Mouse (Mus musculus): ENCODE data around the gene Hist2h2bb.
"Not testable (repeated sequence)": the region's sequence is repeated elsewhere in the genome, so short reads cannot be mapped to it uniquely, and the experiment has no call there.

Gene Hist2h2bb

DNA sequence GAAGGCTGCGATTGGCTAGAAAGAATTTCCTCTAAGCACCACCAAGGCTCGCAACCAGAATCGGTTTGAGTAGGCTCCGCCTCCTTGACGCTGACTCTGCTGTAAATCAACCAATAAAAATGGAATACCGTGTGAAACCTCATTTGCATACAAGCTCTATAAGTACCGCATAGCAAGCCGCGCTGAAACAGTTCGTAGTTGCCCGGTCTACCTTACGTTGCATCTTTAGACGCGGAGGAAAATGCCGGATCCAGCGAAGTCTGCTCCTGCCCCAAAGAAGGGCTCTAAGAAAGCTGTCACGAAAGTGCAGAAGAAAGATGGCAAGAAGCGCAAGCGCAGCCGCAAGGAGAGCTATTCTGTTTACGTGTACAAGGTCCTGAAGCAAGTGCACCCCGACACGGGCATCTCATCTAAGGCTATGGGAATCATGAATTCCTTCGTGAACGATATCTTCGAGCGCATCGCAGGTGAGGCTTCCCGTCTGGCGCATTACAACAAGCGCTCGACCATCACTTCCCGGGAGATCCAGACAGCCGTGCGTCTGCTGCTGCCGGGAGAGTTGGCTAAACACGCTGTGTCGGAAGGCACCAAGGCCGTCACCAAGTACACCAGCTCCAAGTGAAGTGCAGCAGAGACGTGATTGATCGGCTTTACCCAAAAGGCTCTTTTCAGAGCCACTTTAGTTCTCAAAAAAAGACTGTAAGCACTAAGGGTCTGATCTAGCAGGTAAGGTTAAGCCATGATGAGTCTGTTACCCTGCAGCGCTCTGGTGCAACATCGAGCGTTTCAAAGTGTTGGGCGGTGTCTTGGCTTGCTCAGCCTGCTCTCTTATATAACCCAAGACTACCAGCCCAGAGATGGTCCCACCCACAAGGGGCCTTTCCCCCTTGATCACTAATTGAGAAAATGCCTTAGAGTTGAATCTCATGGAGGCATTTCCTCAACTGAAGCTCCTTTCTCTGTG lies at the start of gene Hist2h2bb:
Gene Hist2h2bb (plus strand): TSS at position 242 of the 964 bp plus-strand sequence.
- CTCF ChIA-PET: interaction anchor here (0.6 to 1.7 kb wide), 2 partner anchors 8 to 208 kb away, joined by 6 to 11 read pairs; no protein-coding TSS in a partner anchor

DNA sequence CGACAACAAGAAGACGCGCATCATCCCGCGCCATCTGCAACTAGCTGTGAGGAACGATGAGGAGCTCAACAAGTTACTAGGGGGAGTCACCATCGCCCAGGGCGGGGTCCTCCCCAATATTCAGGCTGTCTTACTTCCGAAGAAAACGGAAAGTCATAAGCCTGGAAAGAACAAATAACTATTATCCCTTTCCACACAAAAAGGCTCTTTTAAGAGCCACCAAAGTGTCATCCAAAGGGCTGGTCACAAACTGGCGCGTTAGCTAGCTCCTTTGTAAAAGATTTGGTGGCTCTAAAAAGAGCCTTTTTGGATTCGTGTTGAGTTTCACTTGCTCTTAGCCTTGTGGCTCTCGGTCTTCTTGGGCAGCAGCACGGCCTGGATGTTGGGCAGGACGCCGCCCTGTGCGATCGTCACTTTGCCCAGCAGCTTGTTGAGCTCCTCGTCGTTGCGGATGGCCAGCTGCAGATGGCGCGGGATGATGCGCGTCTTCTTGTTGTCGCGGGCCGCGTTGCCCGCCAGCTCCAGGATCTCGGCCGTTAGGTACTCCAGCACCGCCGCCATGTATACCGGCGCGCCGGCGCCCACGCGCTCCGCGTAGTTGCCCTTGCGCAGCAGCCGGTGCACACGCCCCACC lies 49.3 kb upstream of the Hist2h2bb start:
- CTCF ChIA-PET: interaction anchor here (0.5 kb wide), 1 partner anchor 23 kb away, joined by 9 read pairs; no protein-coding TSS in a partner anchor

DNA sequence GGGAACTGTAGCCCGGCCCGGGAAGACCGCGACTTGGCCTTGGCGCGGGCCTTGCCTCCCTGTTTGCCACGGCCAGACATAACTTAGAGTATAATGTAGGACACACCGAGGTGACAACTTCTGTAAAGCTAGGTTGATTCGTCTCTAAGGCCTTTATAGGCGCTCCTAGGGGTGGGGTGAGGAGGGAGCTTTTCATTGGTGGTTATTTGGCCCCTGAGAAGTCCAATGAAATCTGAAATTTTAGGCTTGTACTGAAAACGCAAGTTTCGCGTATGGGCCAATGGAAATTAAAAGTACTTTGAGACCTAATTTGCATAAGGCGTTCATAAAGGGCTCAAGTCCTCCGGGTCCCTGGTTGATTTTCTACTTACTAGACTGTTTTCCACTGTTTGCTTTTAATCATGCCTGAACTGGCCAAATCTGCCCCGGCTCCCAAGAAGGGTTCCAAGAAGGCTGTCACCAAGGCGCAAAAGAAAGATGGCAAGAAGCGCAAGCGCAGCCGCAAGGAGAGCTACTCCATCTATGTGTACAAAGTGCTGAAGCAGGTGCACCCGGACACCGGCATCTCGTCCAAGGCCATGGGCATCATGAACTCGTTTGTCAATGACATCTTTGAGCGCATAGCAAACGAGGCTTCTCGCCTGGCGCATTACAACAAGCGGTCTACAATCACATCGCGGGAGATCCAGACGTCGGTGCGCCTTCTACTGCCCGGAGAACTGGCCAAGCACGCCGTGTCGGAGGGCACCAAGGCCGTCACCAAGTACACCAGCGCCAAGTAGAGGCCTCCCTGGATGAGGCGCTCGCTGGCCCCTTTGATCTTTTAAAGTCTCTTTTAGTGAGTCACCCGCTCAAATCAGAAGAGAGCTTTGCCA lies 48.5 kb upstream of the Hist2h2bb start, which contains the start of the genes Hist2h2ac and Hist2h2be:
Gene Hist2h2ac (minus strand): TSS at position 116 of the 875 bp plus-strand sequence.
Gene Hist2h2be (plus strand): TSS at position 355 of the 875 bp plus-strand sequence.
- CTCF ChIA-PET: no interaction called here

DNA sequence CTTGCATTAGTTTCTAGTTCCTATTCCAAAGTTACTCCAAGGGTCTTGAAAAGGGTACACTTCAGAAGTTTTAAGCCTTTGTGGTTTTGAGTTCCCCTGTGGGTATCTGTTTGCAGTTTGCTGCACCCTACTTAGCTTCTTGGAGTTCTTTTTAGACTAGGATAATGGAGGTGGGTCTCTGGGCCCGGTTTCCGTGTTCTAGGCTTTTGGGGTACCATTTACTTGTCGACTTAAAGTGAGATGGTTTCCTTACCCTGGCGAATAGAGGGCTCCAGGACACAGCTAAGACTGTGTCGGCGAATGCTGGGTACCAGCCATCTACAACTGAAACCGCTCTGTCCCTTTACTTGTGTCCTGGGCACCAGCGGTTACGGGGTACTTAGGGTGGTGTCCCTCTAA lies 47.9 kb upstream of the Hist2h2bb start:
- CTCF ChIA-PET: no interaction called here

- CTCF ChIA-PET: interaction anchor here (0.8 to 1.0 kb wide), 2 partner anchors 11 to 272 kb away, joined by 4 to 6 read pairs; no protein-coding TSS in a partner anchor
Observed at GRCm38 (mm10) chr3:96222774-96223173, 46.8 kb upstream of the Hist2h2bb start.

GRCm38 (mm10) chr3:96225421-96225820 lies 44.1 kb upstream of the Hist2h2bb start:
- CTCF ChIA-PET: no interaction called here

GRCm38 (mm10) chr3:96226695-96227648 lies 42.6 kb upstream of the Hist2h2bb start:
- CTCF ChIA-PET: no interaction called here

DNA sequence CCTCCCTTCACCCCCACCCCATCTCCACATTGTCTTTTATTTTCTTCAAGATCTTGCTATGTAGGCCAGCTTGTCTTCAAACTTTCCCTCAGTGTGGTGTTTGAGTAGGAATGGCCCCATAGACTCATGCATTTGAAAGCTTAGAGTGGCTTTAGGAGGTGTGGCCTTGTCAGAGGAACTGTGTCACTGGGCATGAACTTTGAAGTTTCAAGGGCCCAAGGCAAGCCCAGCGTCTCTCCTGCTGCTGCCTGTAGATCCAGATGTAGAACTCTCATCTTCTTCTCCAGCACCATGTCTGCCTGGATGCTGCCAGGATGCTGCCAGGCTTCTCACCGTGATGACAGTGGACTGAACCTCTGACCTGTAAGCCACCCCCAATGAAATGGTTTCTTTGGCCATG lies 40.7 kb upstream of the Hist2h2bb start:
- CTCF ChIA-PET: no interaction called here

- CTCF ChIA-PET: no interaction called here
Observed at GRCm38 (mm10) chr3:96230404-96230803, 39.1 kb upstream of the Hist2h2bb start.

DNA sequence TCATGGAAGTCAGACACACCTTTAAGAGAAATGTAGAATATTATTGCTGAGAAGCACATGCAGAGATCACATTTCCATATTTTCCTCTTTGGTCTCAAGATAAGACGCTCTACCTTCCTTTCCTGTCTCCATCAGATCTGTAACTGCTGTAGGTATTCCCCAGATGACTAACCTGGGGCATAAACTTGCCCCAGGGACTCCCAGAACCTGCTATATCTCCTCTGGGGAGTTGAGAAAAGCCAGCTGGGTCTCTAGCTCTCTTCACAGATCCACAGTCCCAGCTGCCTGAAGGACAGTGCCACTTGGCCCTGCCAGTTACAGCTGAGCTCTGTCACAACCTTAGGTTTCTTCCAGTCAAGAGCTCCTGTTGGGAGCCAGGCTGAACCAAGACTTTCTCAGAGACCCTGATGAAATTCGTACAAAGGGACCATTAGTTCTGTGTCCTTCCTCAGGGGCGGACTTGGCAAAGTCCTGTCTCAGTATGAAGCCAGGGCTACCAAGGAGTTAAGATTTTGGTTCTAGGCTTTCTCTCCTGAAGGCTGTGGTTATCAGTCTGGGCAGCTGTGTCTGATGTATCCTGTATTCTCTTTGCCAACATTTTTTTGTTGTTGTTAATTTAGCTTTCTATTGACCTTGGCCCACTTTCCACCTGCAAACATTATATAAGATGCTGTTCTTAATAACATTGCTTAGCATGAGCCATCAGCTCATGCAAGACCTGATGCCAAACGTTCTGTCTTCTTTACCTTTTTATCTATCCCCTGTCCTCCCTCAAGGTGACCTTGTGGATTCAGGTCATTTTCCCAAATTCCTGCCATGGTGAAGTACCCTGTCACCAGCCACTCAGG lies 38.4 kb upstream of the Hist2h2bb start:
- CTCF ChIA-PET: no interaction called here

DNA sequence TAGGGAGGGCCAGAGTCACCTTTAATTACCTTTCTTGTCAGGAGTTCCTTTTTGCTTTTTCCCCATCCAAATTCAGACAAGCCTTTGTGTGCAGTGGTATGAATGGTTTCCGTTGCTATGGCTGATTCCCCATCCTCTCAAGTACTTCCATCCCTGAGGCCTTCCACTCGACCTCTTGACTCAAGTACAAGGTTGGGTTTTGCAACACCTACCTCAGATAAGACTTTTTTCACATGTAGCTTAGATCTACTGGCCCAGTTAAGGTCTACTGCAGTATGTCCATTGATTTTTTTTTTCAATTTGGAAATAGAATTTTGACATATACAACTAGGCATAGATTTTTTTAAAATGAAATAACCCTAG lies 37.8 kb upstream of the Hist2h2bb start:
- CTCF ChIA-PET: no interaction called here

- CTCF ChIA-PET: interaction anchor here (0.9 kb wide), 1 partner anchor 26 kb away, joined by 3 read pairs; no protein-coding TSS in a partner anchor
Observed at GRCm38 (mm10) chr3:96234914-96235313, 34.6 kb upstream of the Hist2h2bb start.

- CTCF ChIA-PET: interaction anchor here (0.7 to 1.5 kb wide), 2 partner anchors 26 to 43 kb away, joined by 3 to 5 read pairs; no protein-coding TSS in a partner anchor
Observed at GRCm38 (mm10) chr3:96235836-96236235, 33.7 kb upstream of the Hist2h2bb start.

DNA sequence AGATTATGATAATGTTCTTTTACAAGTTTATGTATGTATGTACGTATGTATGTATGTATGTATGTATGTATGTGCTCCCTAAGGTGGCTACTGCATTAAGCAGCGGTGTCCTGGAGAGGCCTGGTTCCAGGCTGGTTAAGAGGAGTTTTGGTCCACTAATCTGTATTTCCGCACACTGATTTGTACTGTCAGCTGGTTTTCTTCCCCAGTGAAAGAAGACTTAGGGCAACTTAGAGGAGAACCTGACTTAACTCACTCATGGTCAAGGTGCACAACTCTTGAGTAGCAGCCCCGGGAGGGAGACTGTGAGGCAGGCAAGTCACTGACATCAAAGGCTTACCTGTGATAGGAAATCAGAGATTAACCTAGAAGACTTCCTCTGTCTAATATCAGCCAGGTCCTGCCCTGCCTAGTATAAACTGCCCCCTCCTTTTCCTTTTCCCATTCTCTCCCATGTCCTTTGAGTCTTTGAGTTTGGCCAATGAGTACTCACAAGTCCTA lies 32.7 kb upstream of the Hist2h2bb start:
- CTCF ChIA-PET: interaction anchor here (0.6 to 1.5 kb wide), 4 partner anchors 23 to 376 kb away, joined by 3 to 4 read pairs (median 4); no protein-coding TSS in a partner anchor

DNA sequence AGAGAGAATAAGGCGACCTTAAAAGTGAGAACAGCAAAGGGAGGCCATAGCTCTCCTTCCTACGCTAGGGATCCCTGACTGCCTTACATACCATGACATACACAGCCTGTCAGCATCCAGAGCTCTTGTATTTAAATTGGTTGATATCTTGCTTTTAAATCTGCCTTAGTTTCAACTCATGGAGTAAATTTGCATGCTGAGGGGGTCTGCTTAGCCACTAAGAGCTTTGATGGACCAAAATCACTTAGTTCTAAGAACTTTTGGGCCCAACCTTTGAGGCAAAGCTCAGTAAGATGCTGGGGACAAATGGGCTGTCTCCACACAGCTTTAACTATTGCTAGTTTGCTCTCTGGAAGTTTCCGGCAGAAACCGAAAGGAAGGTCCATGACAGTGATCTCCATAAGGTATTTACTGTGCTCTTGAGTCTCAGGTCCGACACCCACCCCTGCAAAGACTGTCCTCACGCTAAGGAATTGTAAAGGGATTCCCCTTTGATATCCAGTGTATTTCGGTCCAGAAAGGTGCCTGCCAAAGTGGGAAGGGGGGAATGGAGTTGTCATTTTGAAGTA lies 32.1 kb upstream of the Hist2h2bb start:
- CTCF ChIA-PET: interaction anchor here (0.6 to 1.5 kb wide), 3 partner anchors 24 to 90 kb away, joined by 3 to 4 read pairs (median 4); no protein-coding TSS in a partner anchor

GRCm38 (mm10) chr3:96237904-96238511 lies 31.5 kb upstream of the Hist2h2bb start:
- CTCF ChIA-PET: interaction anchor here (0.6 to 0.9 kb wide), 2 partner anchors 45 to 90 kb away, joined by 4 read pairs; no protein-coding TSS in a partner anchor

GRCm38 (mm10) chr3:96238954-96239793 lies 30.4 kb upstream of the Hist2h2bb start, which contains the start of gene Hist2h3c2:
Hist2h3c2 (minus strand) TSS chr3:96239127.
- CTCF ChIA-PET: not testable (repeated sequence)
